Mouse (Mus musculus) MEL (cell line): Measurements from ENCODE around the gene Olfr743.

ENCODE experiments used
- CTCF ChIP-seq, 3 experiments: IDR thresholded peaks in 2 of 3; conservative IDR thresholded peaks in 1 of 3; 2 replicates each; pipeline ENCODE4 v1.5.1; 2011 to 2012; ENCODE audit warnings: low read length in 3 of 3, low read depth in 2 of 3, mild to moderate bottlenecking in 2 of 3, improper control_type of control experiment in 1 of 3, inconsistent platforms in 1 of 3, mixed read lengths in 1 of 3, moderate library complexity in 1 of 3; ENCODE audit not compliant: control insufficient read depth in 1 of 3, insufficient read depth in 1 of 3, poor library complexity in 1 of 3, severe bottlenecking in 1 of 3
- GATA1 ChIP-seq: IDR thresholded peaks from 2 replicates; pipeline ENCODE4 v1.6.1; 2011; ENCODE audit warnings: low read depth, low read length, improper control_type of control experiment
- POLR2A ChIP-seq, 2 experiments: IDR thresholded peaks; 2 replicates each; pipeline ENCODE4 v1.6.1; 2011 to 2012; ENCODE audit warnings: low read length in 2 of 2, mild to moderate bottlenecking in 2 of 2, control low read depth in 1 of 2, improper control_type of control experiment in 1 of 2, low read depth in 1 of 2, moderate library complexity in 1 of 2; ENCODE audit not compliant: control insufficient read depth in 1 of 2, insufficient read depth in 1 of 2, poor library complexity in 1 of 2
- RCOR1 ChIP-seq: IDR thresholded peaks from 2 replicates; pipeline ENCODE4 v1.6.1; 2012; ENCODE audit warnings: low read depth, mild to moderate bottlenecking, inconsistent platforms, low read length, improper control_type of control experiment

DNA sequence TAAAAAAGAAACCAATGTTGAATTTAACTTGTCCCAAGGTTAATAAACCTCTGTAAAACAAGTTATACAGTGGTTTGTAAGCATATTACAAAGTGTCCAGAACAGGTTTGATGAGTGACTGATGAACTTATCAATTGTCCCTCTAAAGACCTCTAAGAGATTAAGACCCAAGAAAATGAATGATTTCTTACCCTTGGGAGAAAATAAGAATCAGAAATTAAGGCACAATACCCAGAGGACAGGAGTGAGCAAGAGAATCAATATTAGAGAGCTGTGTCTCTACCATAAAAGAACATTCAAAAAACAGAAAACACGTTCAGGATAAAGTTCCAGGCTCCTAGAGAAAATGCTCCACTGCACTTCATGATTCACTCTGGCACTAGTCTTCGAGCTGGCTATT lies 18.3 kb upstream of the Olfr743 start, which contains the start of gene Olfr742:
- TF ChIP-seq CTCF (IDR thresholded peaks at IDR 0.05 in 2 of 3, conservative IDR thresholded peaks at IDR 0.05 in 1 of 3; ENCODE audit: control insufficient read depth in 1 of 3, insufficient read depth in 1 of 3, low read depth in 2 of 3, low read length in 3 of 3, poor library complexity in 1 of 3, severe bottlenecking in 1 of 3) (no peak), RCOR1 (no peak), GATA1 (no peak), POLR2A (IDR thresholded peaks at IDR 0.05; ENCODE audit: control insufficient read depth in 1 of 2, insufficient read depth in 1 of 2, low read depth in 1 of 2, low read length in 2 of 2, poor library complexity in 1 of 2) (no peak)
